Mouse (Mus musculus) cerebellum, adult 8-10 months (tissue): ENCODE results near the gene Stpg2.
"Not testable (repeated sequence)": the region's sequence is repeated elsewhere in the genome, so short reads cannot be mapped to it uniquely, and the experiment has no call there.

Experiments used
- DNase-seq: peaks from one replicate; pipeline ENCODE4 v3.0.0; 2022

The Stpg2 gene

DNA sequence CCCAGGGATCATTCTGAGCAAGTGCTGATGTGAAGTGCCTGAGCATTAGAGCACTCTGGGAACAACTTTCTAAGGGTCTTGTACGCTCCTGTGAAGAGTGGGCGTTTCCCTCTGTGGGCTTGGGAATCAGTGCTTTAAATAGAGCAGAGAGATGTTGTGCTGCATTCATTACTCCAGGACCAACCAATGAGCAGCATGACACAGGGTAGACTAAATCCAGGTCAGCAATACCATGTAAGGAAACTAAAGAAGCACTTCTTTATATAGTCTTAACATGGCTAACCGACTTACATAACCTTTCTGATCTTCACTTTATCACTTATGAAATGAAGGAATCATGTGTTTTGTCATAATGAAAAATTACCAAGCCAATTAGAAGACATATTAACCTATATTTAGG, 290.4 kb downstream of the Stpg2 start:
- no peak for DNase-seq

DNA sequence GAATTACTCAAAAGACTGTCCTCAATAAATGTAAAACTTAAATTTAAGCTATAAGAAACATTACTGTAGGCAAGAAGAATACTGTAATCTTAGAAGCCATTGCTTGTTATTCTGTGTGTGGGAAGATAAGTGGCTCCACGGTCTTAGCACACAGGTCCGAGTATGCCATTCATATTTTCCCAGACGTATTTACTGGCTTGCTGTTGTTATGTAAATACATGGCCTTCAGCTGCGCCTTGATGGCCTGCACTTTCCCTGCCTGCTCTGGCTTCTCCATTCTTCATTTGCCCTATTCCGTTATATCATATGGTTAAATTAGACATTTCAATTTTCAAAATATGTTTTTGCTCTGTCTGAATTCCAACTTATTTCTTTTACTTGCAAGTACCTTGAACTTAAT, 296.7 kb downstream of the Stpg2 start:
- no peak for DNase-seq

- DNase-seq, result peak; percentile 25
These were observed 303.9 kb downstream of the Stpg2 start for GRCm38 (mm10) chr3:139509275-139509985.

DNA sequence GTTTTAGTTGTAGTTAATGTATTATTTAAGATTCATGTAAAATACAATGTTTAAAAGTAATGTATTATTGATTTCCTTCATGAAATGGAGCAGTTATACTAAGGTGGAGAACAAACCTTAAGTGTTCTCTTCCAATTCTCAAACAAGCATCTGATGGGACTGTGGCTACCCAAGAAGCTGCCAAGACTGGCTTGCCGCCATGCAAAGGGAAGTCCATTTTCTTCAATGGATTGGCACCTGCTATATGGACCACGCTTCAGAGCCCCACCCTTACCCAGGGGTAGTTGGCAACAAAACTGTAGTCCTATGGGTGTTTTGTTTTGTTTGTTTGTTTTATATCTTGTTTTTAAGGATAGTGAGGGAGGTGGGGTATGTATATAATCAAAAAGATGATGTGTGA, 373.0 kb downstream of the Stpg2 start:
- DNase-seq, result no peak

GRCm38 (mm10) chr3:139581298-139581697, 375.8 kb downstream of the Stpg2 start:
- DNase-seq, result no peak

GRCm38 (mm10) chr3:139599508-139599907, 394.0 kb downstream of the Stpg2 start:
- DNase-seq, result no peak

GRCm38 (mm10) chr3:139608267-139608666, 402.8 kb downstream of the Stpg2 start:
- DNase-seq, result not testable (repeated sequence)

DNA sequence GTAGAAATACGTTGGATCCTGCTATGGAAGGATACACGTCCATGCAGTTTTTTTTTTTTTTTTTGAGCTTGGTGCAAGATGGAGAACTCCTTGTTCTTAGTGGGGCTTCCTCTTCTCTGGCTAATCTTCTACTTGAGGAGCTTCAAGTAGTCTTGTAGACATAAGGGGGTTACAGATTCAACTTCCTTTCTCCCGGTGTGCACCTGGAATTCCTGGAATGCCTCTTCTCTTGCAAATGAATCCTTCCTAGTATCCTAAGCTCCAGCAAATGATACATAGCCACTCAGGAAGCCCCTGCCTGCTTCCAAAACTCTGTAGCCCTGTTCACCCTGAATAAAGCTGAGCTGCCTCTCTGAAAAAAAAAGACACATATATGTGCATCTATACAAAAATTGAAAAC, 409.1 kb downstream of the Stpg2 start:
- no peak for DNase-seq

DNA sequence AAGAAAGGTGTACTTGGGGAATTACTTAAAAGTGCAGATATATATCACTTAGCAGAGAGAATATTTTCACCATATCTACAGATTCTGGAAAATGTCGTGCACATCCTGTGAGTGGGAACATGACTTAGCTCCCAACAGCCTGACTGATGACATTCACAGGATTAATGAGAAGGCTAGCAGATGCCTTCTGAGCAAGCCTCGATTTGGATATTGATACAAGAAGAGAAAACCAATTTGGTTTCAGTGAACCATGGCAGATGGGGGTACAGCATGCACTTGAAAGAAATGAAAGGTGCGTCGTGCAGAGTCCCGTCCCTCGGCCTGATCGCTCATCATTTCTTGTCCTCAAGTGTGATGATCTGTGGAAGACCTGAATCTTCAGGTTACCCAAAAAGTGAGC, 410.3 kb downstream of the Stpg2 start:
- DNase-seq, result no peak

- DNase-seq, result no peak
These were observed 432.4 kb downstream of the Stpg2 start for GRCm38 (mm10) chr3:139637887-139638286.

DNA sequence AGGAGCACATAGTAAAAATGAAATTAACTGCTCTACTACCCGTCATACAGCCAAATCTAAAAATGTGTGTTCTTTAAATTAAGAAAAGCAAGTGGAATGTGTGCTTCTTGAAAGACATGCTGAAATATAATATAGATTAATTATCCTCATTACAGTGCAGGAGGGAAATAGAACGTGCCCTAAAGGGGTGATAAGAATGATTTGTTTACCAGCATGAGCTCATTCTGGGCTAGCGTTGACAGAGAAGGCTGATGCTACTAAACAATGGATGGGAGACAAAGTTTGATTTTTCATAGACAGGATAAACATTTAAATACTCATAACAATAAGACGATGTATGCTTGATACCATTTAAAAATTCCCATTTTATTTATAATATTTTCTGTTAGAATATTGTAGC, 446.0 kb downstream of the Stpg2 start:
- no peak for DNase-seq

DNA sequence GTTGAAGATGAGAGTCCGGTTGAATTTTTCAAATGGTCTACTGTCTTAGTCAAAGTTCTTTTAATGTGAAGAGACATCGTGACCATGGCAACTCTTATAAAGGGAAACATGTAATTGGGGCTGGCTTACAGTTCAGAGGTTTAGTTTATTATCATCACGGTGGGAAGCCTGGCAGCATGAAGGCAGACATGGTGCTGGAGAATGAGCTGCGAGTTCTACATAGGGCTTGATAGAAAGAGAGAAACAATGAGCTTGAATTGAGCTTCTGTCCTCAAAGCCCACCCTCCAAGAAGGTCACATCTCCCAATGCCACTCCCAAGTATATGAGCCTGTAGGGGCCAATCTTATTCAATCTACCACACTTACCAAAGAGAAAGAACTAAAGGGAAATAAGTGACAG, 453.9 kb downstream of the Stpg2 start:
- DNase-seq, result no peak

DNA sequence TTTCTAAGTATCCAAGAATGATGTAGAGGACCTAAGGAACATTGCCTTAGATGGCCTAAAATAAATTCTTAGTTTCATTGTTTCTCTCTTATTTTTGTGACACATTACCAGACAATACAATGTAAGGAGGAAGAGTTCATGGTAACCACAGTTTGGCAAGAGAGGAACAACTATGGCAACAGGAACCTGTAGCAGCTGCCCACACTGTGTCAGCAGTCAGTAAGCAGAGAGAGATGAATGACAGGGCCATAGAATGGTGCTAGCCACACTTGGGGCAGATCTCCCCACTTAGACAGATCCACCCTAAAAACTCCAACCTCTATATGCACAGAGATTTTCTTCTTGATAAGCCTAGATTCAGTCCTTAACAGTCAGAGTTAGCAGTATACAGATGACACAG, 456.7 kb downstream of the Stpg2 start:
- no peak for DNase-seq

DNA sequence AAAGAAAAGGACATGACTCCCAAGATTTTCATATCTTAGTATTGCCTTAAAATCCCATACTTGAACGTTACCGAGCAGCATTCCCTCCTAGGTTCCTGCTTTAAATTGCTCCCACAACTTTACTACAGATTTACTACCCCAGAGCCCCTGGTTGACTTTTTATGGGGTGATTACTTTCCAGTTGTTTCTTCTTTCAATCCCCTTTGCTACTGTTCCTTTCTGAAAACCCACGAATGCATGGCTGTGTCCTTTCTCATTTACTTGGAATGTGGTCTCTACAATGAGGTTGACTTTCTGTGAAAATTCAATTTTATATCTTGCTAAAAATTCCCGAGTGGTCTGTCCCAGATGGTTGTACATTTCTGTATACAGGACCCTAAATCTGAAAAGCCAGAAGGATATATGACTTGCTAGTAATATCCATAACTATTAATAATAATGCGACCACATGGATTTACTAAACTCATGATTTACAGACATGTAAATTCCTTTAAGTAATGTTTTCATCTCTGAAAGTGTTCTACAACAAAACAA, 458.3 kb downstream of the Stpg2 start:
- no peak for DNase-seq

GRCm38 (mm10) chr3:139665047-139665446, 459.6 kb downstream of the Stpg2 start:
- DNase-seq, result no peak

- no peak for DNase-seq
These were observed 470.7 kb downstream of the Stpg2 start for GRCm38 (mm10) chr3:139676192-139676591.

GRCm38 (mm10) chr3:139676723-139677122, 471.2 kb downstream of the Stpg2 start:
- peak; percentile 9 for DNase-seq

GRCm38 (mm10) chr3:139704238-139704637, 498.7 kb downstream of the Stpg2 start:
- DNase-seq, result not testable (repeated sequence)

DNA sequence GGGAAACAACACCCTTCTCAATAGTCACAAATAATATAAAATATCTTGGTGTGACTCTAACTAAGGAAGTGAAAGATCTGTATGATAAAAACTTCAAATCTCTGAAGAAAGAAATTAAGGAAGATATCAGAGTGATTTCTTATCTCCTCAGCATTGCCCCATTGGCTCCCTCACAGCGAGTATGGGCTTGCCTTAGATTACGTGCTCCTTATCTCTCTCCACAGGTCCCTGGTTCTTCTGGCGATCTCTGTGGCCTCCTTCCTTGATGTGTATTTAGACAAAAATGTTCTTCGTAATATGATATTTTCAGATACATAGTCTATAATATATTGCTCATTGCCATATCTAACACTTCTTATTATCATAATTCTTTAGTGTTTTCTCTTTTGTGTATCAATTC, 501.9 kb downstream of the Stpg2 start:
- DNase-seq, result not testable (repeated sequence)

DNA sequence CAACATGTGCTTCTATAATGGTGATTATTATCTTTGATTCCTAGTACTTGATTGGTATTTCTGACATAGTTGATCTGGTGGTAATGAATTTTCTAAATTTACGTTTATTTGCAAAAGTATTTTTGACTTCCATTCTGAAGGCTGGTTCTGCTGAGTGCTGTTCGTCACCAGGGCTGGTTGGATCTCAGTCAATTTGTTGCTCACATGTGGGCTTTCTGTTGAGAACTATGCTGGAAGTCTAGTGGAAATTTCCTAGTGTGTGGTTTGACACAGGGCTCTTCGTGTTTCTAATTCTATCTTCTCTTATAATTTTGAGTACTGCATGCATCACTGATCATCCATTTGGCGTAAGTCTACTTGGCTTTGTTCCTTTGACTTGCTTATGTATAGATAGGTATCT, 504.3 kb downstream of the Stpg2 start:
- DNase-seq, result no peak

DNA sequence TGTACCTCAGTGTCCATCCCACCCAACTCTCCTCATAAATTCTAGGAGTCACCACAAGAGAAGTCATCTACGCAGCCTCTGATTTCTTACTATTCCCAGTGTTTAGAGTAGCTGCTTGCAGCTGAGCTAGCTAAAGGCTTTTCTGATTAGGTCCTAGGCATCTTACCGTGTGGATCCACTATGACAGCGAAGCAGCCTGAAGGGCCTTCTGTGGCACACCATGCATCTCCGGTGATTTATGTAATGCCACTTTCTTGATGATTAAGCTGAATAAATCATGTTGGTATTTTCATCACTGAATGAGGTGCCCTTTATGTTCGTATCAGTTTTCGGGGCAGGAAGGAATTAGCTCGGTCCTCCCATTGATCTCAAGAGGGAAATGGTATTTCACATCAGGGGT, 523.3 kb downstream of the Stpg2 start:
- DNase-seq, result no peak

GRCm38 (mm10) chr3:139729248-139729647, 523.8 kb downstream of the Stpg2 start:
- DNase-seq, result no peak

DNA sequence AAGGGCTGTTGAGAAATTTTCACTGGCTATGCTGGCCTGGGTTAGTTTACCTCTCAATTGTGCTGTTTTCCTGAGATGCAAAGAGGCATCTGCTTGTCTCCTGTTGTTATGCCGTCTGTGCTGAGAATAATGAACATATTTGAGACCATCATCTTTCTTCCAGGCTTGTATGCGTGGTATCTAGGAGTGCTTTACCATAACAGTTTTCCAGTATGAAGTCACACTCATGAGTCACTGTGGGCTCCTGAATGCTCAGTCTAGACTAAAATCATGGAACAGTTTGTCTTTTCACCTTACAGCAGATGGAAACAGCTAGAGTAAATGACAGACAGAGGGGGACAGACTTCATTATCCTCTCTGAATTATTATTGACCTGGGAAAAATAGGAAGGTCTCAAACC, 527.7 kb downstream of the Stpg2 start:
- DNase-seq, result no peak

DNA sequence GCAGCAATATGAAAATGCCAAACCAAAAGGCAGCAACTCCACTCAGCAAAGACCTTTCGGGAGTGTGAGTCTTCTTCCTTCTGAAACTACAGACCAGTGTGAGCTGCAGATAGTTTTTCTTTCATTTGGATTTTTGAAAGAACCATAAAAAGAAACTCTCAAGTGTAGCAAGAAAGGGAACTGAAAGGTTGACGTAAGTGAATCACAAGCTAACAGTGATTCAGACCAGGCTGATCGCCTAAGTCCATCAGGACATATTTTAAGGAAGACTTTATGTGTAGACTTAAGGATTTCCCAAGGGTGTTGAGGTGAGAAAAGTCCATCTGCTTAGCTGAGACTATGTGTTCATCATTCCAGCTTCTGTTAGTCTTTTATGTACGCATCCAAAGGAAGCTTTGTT, 533.9 kb downstream of the Stpg2 start:
- DNase-seq, result no peak
